Mouse (Mus musculus): ENCODE measurements at regions not wholly inside any gene's neighbourhood (a gene's known extent, or its start where the extent isn't known, plus 50 kb on each side); places are given as distances from the start of the nearest gene placed in this dataset.

GRCm38 (mm10) chr5:126104883-126105282 lies 573.3 kb downstream of the Tmem132b start:
- TF ChIP-seq PAX5 (IDR thresholded peaks at IDR 0.05; ENCODE audit: low read length) = no peak
- no peak for TF ChIP-seq USF1 (IDR thresholded peaks at IDR 0.05; ENCODE audit: low read depth, low read length)
- no peak for TF ChIP-seq CTCF (conservative IDR thresholded peaks at IDR 0.05 in 1 of 2, IDR thresholded peaks at IDR 0.05 in 1 of 2; ENCODE audit: low read depth in 2 of 2, low read length in 2 of 2)
- no peak for TF ChIP-seq EP300 (IDR thresholded peaks at IDR 0.05; ENCODE audit: low read length)
- TF ChIP-seq TBP (conservative IDR thresholded peaks at IDR 0.05; ENCODE audit: low read depth, low read length) = no peak
- no peak for TF ChIP-seq MAX (IDR thresholded peaks at IDR 0.05; ENCODE audit: low read length)
- no peak for TF ChIP-seq ZMIZ1 (IDR thresholded peaks at IDR 0.05; ENCODE audit: low read depth, low read length)
- TF ChIP-seq POLR2AphosphoS2 (IDR thresholded peaks at IDR 0.05; ENCODE audit: low read depth, low read length) = no peak
- no peak for TF ChIP-seq MXI1 (IDR thresholded peaks at IDR 0.05; ENCODE audit: low read depth, low read length)
- TF ChIP-seq POLR2A (IDR thresholded peaks at IDR 0.05; ENCODE audit: low read depth, low read length) = no peak

All from CH12.LX (cell line).